Mouse (Mus musculus): Measurements from ENCODE around the gene Hist1h4i. TPM values are rescaled to one million over a fixed set of nuclear protein-coding genes. Genes with fewer than 3 reads are reported as not detected.
"Not testable (repeated sequence)": the region's sequence is repeated elsewhere in the genome, so short reads cannot be mapped to it uniquely, and the experiment has no call there.

Gene Hist1h4i
- polyA plus RNA-seq, 1 experiment from 2014 or later: 31.9 TPM

DNA sequence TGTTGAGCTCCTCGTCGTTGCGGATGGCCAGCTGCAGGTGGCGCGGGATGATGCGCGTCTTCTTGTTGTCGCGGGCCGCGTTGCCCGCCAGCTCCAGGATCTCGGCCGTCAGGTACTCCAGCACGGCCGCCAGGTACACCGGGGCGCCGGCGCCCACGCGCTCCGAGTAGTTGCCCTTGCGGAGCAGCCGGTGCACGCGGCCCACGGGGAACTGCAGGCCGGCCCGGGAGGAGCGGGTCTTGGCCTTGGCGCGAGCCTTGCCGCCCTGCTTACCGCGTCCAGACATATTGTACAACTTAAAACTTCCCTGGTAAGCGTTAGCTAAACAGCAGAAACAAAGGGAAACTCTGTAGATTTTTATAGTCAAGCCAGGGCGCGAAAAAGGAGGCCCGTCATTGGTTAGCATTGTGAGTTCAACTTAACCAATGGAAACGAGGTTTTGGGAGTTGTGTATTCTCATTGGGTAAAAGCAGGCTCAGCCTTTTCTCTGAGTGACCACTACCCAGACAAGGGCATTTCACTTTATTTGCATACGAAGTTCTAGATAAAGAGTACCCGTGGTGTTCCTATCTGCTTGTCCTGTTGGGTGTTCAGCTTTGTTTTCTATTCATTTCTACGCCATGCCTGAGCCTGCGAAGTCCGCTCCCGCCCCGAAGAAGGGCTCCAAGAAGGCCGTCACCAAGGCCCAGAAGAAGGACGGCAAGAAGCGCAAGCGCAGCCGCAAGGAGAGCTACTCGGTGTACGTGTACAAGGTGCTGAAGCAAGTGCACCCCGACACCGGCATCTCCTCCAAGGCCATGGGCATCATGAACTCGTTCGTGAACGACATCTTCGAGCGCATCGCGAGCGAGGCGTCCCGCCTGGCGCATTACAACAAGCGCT, 5.7 kb downstream of the Hist1h4i start, which contains the start of the genes Hist1h2ah and Hist1h2bk:
Hist1h2ah (minus strand) TSS at position 302 of the 882 bp plus-strand sequence.
Hist1h2bk (plus strand) TSS at position 604 of the 882 bp plus-strand sequence.
- peak; percentile 98 for ATAC-seq (replicated peaks; ENCODE audit: insufficient number of reproducible peaks, low FRiP score, low TSS enrichment, low read depth)
- H3K27me3 ChIP-seq (ENCODE audit: control insufficient read depth, insufficient read depth, low read length); H3K36me3 ChIP-seq (replicated peaks; ENCODE audit: control insufficient read depth, insufficient read depth, low read depth, low read length); H3K4me1 ChIP-seq (ENCODE audit: control insufficient read depth, insufficient read depth, low read length); H3K9me3 ChIP-seq (replicated peaks; ENCODE audit: control insufficient read depth, low read length): not testable (repeated sequence)
- WGBS: 0% methylated on average over 22 of the region's 69 CpGs
- peak within 1 kb of the TSS; percentile 77 for H3K9ac ChIP-seq (replicated peaks; ENCODE audit: low read length)
- H3K4me3 ChIP-seq (ENCODE audit: low read depth, low read length): peak within 1 kb of the TSS; percentile 46
- DNase-seq (ENCODE audit: low spot score): peak; percentile 97
- H3K27ac ChIP-seq (replicated peaks; ENCODE audit: low read depth, low read length): peak within 1 kb of the TSS; percentile 89
- peak within 1 kb of the TSS; percentile 72 for H3K4me2 ChIP-seq (ENCODE audit: low read depth, low read length)

DNA sequence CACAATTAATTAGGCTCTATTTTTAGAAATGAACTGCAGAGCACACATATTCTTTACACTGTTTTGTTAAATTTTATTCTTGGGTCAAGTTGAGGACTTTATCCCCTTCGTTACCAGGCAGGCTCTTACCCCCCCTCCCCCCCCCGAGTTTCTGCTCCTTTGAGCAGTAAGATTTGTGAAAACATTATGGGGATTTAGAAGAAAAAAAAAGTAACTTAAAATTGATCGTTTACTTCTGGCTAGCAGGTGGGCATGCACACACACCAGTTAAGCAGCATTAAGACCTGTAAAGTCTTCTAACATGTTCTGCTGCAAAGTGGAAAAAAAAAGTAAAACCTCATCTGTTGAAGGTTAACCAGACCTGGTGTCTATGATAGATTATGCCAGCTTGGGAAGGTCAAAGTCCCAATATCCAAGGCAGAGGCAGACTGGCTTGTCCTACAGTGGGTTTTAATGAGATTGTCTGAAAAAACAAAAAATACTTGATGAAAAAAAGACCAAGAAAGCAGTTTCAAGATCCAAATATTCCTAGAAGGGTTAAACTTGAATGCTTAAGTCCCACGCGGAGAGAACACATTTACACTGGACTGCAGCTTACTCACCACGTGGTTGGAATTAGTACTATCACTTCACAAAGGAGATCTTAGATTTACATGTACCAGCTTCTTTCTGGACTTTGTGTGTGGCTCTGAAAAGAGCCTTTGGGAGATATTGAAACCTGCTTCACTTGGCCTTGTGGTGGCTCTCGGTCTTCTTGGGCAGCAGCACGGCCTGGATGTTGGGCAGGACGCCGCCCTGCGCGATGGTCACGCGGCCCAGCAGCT, 6.5 kb downstream of the Hist1h4i start:
- Histone ChIP-seq H3K27ac (replicated peaks; ENCODE audit: low read depth, low read length) (peak overlapping the region; percentile 89), H3K4me2 (ENCODE audit: low read depth, low read length) (peak overlapping the region; percentile 72), H3K4me1 (ENCODE audit: control insufficient read depth, insufficient read depth, low read length) (no peaks in the 10 kb centered on the region), H3K27me3 (ENCODE audit: control insufficient read depth, insufficient read depth, low read length) (no peaks in the 10 kb centered on the region), H3K36me3 (replicated peaks; ENCODE audit: control insufficient read depth, insufficient read depth, low read depth, low read length) (no peaks in the 10 kb centered on the region), H3K9me3 (replicated peaks; ENCODE audit: control insufficient read depth, low read length) (no peaks in the 10 kb centered on the region), H3K9ac (replicated peaks; ENCODE audit: low read length) (peak overlapping the region; percentile 77), H3K4me3 (ENCODE audit: low read depth, low read length) (peak overlapping the region; percentile 46)
- ATAC-seq (replicated peaks; ENCODE audit: insufficient number of reproducible peaks, low FRiP score, low TSS enrichment, low read depth) (no peak), DNase-seq (ENCODE audit: low spot score) (no peak)
- 0% methylated on average over 12 of the region's 14 CpGs for WGBS

DNA sequence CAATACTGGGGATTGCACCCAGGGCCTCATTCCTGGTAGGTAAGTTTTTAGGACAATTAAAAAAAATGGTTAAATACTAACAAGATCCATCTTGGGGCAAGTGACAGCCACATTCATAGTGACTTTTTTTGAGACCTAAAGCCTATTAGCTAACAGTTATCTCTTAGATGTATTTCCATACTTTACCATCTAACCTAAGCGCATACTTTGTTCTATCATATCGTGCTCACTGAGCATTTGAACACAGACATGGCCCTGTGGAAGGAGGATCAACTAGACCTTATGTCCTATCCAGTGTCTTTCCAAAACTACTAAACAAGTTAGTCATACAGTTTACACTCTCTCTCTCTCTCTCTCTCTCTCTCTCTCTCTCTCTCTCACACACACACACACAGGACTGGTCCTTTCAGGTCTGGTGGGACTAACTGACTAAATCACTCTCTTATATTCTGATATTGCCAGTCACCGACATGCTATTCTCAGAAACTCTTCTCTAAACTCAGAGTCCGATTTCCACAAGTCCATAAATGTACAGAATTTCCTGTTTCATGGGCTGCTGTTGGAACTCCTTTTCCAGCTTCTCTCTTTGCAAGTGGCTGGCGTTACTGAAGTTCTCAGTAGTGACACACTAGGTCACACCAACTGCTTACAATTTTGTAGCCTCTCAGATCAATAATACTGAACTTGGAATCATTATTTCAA, 7.3 kb downstream of the Hist1h4i start:
- H3K4me2 ChIP-seq (ENCODE audit: low read depth, low read length): peak overlapping the region; percentile 72
- no peaks in the 10 kb centered on the region for H3K4me1 ChIP-seq (ENCODE audit: control insufficient read depth, insufficient read depth, low read length)
- H3K27ac ChIP-seq (replicated peaks; ENCODE audit: low read depth, low read length): peak overlapping the region; percentile 89; the same call in 1 of the 2 replicates
- H3K9ac ChIP-seq (replicated peaks; ENCODE audit: low read length): peak overlapping the region; percentile 77
- no peak for DNase-seq (ENCODE audit: low spot score)
- no peaks in the 10 kb centered on the region for H3K27me3 ChIP-seq (ENCODE audit: control insufficient read depth, insufficient read depth, low read length)
- H3K36me3 ChIP-seq (replicated peaks; ENCODE audit: control insufficient read depth, insufficient read depth, low read depth, low read length): no peaks in the 10 kb centered on the region
- 52% methylated on average over 5 of the region's 5 CpGs for WGBS
- peak overlapping the region; percentile 46 for H3K4me3 ChIP-seq (ENCODE audit: low read depth, low read length)
- ATAC-seq (replicated peaks; ENCODE audit: insufficient number of reproducible peaks, low FRiP score, low TSS enrichment, low read depth): no peak
- no peaks in the 10 kb centered on the region for H3K9me3 ChIP-seq (replicated peaks; ENCODE audit: control insufficient read depth, low read length)

DNA sequence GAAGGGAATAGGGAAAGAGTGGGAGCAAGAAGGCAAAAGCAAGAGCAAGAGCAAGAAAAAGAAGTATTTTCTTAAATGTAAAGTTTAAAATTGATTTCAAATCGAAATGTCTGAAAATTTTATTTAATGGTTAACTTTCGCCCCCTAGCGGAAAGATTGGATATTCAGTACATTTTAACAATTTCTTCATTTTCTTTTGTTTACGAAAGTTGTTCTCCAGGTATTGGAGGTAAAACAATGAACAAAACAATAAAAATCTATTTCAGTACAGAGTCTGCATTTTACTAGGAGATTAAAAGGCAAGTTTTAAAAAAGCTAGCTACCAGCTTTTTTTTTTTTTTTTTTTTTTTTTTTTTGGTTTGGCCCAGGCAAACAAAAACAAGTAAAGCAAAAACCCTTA, 10.7 kb downstream of the Hist1h4i start:
- ATAC-seq (replicated peaks; ENCODE audit: insufficient number of reproducible peaks, low FRiP score, low TSS enrichment, low read depth) (no peak), DNase-seq (ENCODE audit: low spot score) (peak; percentile 77)
- H3K36me3 ChIP-seq (replicated peaks; ENCODE audit: control insufficient read depth, insufficient read depth, low read depth, low read length): no peaks in the 10 kb centered on the region
- no peaks in the 10 kb centered on the region for H3K9me3 ChIP-seq (replicated peaks; ENCODE audit: control insufficient read depth, low read length)
- no peak overlapping the region for H3K4me3 ChIP-seq (ENCODE audit: low read depth, low read length)
- no peak overlapping the region for H3K27ac ChIP-seq (replicated peaks; ENCODE audit: low read depth, low read length)
- no peak overlapping the region for H3K4me2 ChIP-seq (ENCODE audit: low read depth, low read length)
- 20% methylated on average over 4 of the region's 4 CpGs for WGBS
- H3K9ac ChIP-seq (replicated peaks; ENCODE audit: low read length): no peak overlapping the region
- no peaks in the 10 kb centered on the region for H3K4me1 ChIP-seq (ENCODE audit: control insufficient read depth, insufficient read depth, low read length)
- H3K27me3 ChIP-seq (ENCODE audit: control insufficient read depth, insufficient read depth, low read length): no peaks in the 10 kb centered on the region

DNA sequence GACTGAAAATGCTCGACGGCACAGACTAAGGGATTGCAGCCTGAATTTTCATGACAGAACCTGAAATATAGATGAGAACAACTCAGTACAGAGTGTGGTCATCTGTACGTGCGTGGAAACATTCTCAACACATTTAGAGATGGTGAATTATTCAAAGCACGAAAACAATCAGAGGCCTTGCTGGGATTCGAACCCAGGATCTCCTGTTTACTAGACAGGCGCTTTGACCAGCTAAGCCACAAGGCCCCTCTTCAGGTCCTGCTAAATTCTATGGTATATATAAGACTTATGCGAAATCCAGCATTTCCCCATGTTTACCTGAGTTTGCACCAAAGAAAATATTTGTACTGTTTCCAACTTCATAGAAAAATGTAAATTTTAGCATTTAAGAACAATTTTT, 11.2 kb downstream of the Hist1h4i start:
- Histone ChIP-seq H3K9me3 (replicated peaks; ENCODE audit: control insufficient read depth, low read length) (no peaks in the 10 kb centered on the region), H3K27me3 (ENCODE audit: control insufficient read depth, insufficient read depth, low read length) (no peaks in the 10 kb centered on the region), H3K27ac (replicated peaks; ENCODE audit: low read depth, low read length) (no peak overlapping the region), H3K4me1 (ENCODE audit: control insufficient read depth, insufficient read depth, low read length) (no peaks in the 10 kb centered on the region), H3K9ac (replicated peaks; ENCODE audit: low read length) (no peak overlapping the region), H3K36me3 (replicated peaks; ENCODE audit: control insufficient read depth, insufficient read depth, low read depth, low read length) (no peaks in the 10 kb centered on the region), H3K4me3 (ENCODE audit: low read depth, low read length) (no peak overlapping the region), H3K4me2 (ENCODE audit: low read depth, low read length) (no peak overlapping the region)
- DNase-seq (ENCODE audit: low spot score): no peak
- WGBS: 24% methylated on average over 8 of the region's 8 CpGs
- ATAC-seq (replicated peaks; ENCODE audit: insufficient number of reproducible peaks, low FRiP score, low TSS enrichment, low read depth): no peak

DNA sequence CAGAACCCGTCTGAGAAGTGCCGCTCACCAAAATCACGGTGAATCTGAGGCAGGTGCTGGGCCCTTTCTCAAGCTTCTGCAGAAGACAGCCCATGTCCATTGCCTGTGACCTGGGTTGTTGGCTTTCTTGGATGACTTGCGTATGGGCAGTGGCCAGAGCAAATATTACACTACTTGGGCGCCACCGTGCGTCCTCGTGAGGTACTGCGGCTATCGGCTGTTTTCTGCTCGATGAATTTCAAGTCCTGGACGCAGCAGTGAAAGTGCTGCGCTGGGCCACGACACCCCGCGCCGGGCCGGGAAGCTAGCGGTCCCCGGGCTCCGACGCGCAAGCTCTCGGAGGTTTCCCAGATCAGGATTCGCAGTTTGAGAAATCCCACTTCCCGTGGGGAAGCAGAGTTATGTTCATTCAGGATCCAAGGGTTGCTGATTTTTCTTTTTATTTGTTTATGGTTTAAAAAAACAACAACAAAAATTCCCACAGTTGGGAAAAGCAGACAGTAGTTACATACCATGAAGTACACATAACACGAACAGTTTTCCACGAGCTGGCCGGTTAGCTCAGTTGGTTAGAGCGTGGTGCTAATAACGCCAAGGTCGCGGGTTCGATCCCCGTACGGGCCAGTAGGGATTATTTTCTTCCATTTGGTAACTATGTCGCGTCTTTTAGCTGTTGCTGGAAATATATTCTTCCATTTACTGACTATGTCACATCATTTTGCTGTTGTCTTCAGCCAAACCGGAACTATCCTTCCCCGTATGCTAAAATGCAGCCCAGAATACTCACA, 12.3 kb downstream of the Hist1h4i start:
- WGBS: under 1% methylated on average over 40 of the region's 40 CpGs
- ATAC-seq (replicated peaks; ENCODE audit: insufficient number of reproducible peaks, low FRiP score, low TSS enrichment, low read depth): peak; percentile 68

More for the DNA sequence above, 12.3 kb downstream of the Hist1h4i start:
- Histone ChIP-seq H3K4me1 (ENCODE audit: control insufficient read depth, insufficient read depth, low read length) (no peaks in the 10 kb centered on the region), H3K4me2 (ENCODE audit: low read depth, low read length) (peak overlapping the region; percentile 44), H3K36me3 (replicated peaks; ENCODE audit: control insufficient read depth, insufficient read depth, low read depth, low read length) (no peaks in the 10 kb centered on the region), H3K9ac (replicated peaks; ENCODE audit: low read length) (peak overlapping the region; percentile 49), H3K27ac (replicated peaks; ENCODE audit: low read depth, low read length) (no peak overlapping the region; the same call in 1 of the 2 replicates), H3K9me3 (replicated peaks; ENCODE audit: control insufficient read depth, low read length) (no peaks in the 10 kb centered on the region), H3K27me3 (ENCODE audit: control insufficient read depth, insufficient read depth, low read length) (no peaks in the 10 kb centered on the region), H3K4me3 (ENCODE audit: low read depth, low read length) (peak overlapping the region; percentile 42)
- DNase-seq (ENCODE audit: low spot score): peak; percentile 95

Data from embryonic facial prominence, embryonic 11.5 days (tissue).